Mouse (Mus musculus) T-helper 1 cell (primary cell): ENCODE results near the gene Etv6.

Source experiments
- in situ Hi-C: fragments of 300-600 bp; cut with MboI, MseI; formaldehyde crosslinking; loops from one replicate; pipeline ENCODE4 v1.15.1; 2025; ENCODE audit warnings: high pct_unique_total_duplicates

The Etv6 gene

DNA sequence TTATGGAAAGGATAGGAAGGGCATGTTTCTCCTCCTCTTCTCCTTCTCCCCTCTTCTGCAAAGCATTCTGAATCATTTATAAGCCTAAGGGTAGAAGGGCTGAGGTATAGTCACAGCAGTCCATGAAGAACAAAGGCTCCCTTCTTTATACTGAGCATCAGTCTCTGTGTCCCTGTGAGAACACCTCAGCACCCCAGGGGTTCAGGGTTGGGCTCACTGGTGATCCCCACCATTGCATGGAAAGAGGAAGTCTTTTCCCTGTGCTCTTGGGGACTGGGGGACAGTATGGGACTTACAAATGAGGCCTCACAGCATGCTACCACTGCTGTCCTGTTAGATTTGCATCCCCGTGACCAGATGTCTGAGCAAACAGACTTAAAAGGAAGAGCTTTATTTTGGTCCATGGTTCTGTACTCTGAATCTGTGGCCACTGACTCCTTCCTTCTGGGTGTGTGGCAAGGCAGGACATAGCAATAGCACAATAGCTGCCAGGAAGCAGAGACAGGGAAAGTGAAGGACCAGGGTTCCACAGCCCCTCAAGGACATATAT is 106.2 kb downstream of the Etv6 start:
- in situ Hi-C loops: no loop called here

DNA sequence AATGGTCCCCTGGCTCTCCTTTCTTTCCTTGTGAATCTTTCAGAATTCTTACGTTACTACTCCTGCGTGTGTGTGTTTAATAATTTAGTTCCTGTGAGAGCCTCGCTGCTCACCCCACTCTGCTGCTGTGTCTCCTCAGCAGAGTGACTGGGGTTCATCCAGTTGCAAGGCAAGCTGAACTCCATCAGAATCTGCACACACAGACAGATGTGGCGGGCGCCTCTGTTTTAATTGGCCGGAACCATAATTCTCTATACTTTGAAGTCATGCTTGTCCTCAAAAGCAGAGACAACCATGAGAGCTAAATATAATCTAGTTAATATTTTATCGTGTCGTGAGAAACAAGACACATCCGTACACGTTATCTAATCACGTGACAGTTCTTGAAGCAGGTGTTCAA is 107.2 kb downstream of the Etv6 start:
- in situ Hi-C loops: no loop called here

GRCm38 (mm10) chr6:134143649-134144097 is 108.2 kb downstream of the Etv6 start:
- in situ Hi-C loops: no loop called here

GRCm38 (mm10) chr6:134144231-134145130 is 109.0 kb downstream of the Etv6 start:
- in situ Hi-C loops: no loop called here

DNA sequence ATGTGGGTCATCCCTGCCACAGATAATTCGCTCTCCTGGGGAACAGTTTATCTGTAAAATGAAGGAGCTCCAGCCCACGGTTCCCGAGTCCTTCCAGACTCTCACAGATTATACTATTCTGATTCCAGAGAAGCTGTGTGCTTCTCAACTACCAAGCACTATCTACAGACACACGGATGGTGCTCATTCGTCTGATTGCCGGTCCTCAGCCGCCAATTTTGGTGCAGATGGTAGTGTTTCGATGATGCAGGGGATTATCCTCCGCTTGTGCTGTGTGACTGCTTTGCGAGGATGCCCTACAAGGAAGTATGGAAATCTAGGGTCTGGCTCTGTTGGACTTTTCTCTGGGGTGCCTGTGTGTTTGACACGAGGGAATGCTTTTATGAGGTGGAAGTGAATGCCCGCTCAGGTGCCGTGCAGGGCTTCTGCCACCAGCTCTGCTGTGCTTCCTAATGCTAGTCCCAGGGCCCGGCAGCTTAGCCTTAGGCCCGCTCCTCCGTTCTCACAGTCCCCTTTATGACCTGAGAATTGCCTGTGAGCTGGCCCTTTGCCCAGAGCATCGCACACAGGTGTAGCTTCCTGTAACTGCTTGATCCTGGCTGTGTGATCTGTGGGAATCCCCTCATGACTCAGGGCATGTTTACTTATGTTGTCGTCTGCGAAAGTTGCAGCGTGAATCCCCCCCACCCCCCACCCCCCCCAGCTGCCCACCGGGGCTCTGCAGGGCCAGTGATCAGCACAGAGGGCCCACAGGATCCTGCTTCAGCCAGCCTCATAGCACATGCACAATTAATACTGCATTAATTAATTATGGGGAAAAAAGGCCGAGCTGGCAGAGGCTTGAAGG is 112.3 kb downstream of the Etv6 start:
- in situ Hi-C loops: no loop called here

- in situ Hi-C loops: no loop called here
Observed at GRCm38 (mm10) chr6:134148443-134148942, 113.0 kb downstream of the Etv6 start.

- in situ Hi-C loops: no loop called here
Observed at GRCm38 (mm10) chr6:134149606-134150005, 114.1 kb downstream of the Etv6 start.

DNA sequence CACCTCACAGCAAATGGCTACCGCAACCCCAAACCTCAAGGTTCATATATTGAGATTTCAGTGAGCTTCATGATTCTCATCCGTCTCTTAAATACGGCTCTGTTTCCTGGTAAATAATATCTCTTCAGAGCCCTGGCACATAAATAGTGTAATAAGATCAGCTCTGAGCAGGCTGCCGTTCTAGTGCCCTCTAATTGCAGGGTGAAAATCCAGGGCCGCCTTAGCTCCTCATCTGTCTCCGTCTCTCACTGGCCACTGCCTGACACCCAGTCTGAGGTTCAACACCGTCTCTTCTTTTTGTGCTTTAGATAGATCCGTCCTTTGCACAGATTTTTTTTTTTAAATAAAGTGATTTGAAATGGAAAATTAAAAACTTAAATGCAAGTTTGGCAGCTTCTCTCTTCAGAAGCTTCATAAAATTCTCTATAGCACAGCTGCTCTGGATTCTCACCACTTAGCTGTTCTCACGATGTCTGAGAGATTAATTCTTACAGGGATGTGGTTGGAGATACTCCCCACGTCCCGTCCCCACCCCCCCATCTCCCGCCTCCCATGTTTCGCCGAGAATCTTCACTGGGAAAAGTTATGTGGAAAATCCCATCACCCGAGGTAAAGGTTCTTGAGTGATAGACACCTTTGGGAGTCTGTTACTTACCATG is 115.7 kb downstream of the Etv6 start:
- in situ Hi-C loops: no loop called here

- in situ Hi-C loops: no loop called here
Observed at GRCm38 (mm10) chr6:134151853-134152505, 116.5 kb downstream of the Etv6 start.

GRCm38 (mm10) chr6:134152539-134152938 is 117.0 kb downstream of the Etv6 start:
- in situ Hi-C loops: no loop called here

DNA sequence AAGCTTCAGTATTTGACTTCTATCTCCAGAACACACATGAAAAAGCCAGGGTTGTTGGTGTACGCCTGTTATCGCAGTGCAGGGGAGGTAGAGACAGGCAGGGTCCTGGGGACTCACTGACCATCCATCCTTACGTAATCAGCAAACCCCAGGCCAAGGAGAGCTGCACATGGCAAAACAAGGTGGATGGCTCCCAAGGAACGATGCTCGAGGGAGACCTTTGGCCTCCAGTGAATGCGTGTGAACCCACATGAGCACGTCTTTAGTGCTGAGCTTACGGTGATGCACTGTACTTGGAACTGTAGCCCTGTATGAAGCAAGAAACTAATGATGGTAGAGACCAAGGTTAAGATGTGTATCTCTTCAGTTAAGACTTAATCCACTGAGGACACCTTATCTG is 119.2 kb downstream of the Etv6 start:
- in situ Hi-C loops: no loop called here

GRCm38 (mm10) chr6:134155900-134156623 is 120.6 kb downstream of the Etv6 start:
- in situ Hi-C loops: no loop called here

DNA sequence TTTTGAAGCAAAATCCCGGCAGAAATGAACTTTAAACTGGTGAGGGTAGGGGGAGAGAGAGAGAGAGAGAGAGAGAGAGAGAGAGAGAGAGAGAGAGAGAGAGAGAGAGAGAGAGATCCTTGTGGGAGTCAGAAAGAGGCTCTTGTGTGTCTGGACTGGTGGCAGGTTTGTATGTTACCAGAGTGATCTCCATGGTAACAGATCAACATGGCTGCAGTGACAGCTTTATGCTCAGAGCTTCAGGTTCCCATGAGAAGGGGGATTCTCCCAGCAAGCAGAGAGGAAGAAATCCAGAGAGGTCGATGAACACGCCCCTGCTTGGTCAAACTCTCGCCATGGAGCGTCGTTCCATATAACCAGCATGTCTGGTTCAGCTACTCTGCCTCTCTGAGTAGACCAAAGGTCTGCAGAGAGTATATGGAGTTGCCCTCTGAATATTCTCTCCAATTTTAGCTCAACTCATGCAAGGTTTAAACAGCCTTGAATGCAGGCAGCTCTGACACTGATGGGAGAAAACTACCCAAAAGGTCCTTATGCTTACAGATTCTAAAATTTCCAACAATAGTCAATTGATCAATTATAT is 122.1 kb downstream of the Etv6 start:
- in situ Hi-C loops: no loop called here

DNA sequence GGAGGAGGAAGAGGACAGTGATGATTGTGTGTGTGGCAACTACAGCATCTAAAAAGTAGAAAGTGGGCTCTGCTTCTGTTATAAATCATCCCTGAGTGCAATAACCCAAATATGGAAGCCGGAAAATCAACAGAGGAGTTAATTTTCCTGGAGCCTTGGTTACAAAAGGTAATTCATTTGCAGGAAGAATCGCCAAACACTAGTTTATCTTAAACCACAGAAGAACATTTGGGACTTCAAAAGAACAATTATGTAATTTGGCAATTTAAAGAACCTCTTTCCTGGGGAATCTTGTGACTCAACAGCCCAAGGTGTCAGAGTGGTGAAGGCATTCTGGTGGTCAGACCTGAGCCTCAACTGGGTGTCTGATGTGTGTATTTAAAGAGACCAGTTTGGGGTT is 122.7 kb downstream of the Etv6 start:
- in situ Hi-C loops: no loop called here

DNA sequence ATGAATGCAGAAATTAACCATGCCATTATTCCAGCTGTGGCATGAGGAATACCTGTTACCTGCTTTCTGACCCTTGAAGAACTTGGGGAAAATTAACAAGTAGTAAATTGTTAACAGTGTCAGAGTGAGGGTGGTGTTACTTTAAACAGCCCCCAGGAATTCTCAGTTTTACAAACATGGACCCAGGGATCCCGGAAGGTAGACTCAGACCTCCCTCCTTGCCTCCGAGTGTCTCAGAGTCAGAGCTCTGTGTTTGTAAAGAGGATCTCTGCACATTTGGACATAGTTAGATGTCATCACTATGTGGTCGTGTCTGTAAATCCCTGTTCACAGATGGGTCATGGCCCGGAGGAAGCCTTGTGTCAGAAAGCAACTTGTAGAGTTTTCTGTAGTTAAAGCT is 124.2 kb downstream of the Etv6 start:
- in situ Hi-C loops: no loop called here

DNA sequence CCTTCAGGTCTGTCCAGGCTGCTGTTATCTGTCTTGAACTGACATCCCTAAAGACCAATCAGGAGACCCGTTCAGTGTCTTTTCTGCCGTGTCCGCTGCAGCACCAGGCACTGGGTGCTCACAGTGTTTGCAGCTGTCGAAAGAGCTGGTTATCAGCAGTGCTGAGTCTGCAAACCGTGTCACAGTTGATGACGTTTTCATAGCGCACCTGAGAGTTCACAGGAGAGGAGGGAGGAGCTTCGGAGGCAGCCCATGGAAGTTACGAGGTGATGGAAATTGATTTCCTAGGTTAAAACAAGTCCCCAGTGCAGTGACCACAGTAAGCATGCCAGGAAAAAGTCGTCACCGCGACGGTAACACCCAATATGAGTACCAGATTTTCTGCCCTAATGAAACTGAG is 125.5 kb downstream of the Etv6 start:
- in situ Hi-C loops: no loop called here

DNA sequence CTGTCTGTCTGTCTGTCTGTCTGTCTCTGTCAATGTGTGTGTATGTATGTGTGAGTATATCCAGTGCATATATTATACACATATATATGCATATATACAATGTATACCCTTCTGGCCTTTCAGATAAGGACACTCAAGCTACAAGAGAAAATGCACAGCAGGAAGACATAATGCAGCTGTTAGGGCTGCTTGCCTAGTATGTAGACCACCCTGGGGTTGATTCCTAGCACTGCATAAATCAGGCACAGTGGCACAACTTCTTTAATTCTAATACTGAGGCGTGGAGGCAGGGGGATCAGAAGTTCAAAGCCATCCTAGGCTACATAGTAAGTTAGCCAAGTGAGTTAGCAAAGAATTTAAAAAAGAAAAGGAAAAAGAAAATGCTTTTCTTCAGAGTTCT is 127.8 kb downstream of the Etv6 start:
- in situ Hi-C loops: no loop called here

DNA sequence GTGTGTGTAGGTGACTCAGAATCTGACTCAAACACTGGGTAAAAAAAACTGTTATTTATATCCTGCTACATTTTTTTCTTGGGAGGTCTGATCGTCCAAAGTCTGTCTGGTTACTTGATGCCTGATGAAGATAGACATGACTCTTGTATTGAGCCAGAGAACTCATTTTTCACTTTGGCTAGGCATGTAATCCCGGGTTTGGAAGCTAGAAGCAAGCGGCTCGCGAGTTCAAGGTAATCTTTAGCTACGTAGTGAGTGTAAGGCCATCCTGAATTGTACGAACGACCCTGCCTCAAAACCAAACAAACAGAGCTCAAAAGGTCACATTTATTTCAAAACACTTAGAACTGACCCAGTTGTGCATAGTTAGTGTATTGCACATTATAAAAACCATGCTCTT is 128.9 kb downstream of the Etv6 start:
- in situ Hi-C loops: no loop called here

- in situ Hi-C loops: no loop called here
Observed at GRCm38 (mm10) chr6:134165012-134165411, 129.5 kb downstream of the Etv6 start.

GRCm38 (mm10) chr6:134167963-134168362 is 132.5 kb downstream of the Etv6 start:
- in situ Hi-C loops: no loop called here
